Mouse (Mus musculus): ENCODE data around the gene Prrc2b.

DNA sequence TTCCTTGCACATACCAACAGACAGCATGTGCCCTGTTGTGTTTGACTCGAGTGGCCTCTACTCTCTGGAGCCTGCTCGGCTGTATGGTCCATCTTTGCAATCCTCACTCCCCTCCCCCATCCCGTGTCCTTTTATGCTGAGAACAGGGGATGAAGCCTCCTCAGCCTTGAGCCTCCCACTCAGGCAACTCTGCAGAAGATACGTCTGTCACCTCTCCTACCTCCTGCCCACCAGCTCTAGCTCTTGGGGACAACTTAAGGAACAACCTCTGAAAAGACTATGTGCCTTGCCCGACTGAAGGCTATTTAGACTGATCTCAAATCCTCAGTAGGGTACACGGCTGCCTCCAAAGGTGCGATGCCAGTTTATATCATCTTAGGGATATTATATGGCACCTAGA lies 47.3 kb upstream of the Prrc2b start:
- TF ChIP-seq POLR2A (IDR thresholded peaks at IDR 0.05; ENCODE audit: extremely low read depth, insufficient read depth, low read length), result no peak
- no peak for TF ChIP-seq CTCF (IDR thresholded peaks at IDR 0.05; ENCODE audit: low read depth, low read length)

Data from liver, adult 2 months (tissue).